Mouse (Mus musculus) cortical plate, adult 2 months (tissue): ENCODE measurements around the gene Oxld1.

Experiments
- CTCF ChIP-seq: fragments of 200-500 bp; IDR thresholded peaks from 2 replicates; pipeline ENCODE4 v1.5.1; 2011; ENCODE audit warnings: mild to moderate bottlenecking, control low read depth, low read length; ENCODE audit not compliant: insufficient read depth; ENCODE audit errors: extremely low read depth
- POLR2A ChIP-seq: fragments of 200-500 bp; IDR thresholded peaks from 2 replicates; pipeline ENCODE4 v1.6.1; 2011; ENCODE audit warnings: mild to moderate bottlenecking, low read length, control low read depth; ENCODE audit not compliant: insufficient read depth; ENCODE audit errors: extremely low read depth

DNA sequence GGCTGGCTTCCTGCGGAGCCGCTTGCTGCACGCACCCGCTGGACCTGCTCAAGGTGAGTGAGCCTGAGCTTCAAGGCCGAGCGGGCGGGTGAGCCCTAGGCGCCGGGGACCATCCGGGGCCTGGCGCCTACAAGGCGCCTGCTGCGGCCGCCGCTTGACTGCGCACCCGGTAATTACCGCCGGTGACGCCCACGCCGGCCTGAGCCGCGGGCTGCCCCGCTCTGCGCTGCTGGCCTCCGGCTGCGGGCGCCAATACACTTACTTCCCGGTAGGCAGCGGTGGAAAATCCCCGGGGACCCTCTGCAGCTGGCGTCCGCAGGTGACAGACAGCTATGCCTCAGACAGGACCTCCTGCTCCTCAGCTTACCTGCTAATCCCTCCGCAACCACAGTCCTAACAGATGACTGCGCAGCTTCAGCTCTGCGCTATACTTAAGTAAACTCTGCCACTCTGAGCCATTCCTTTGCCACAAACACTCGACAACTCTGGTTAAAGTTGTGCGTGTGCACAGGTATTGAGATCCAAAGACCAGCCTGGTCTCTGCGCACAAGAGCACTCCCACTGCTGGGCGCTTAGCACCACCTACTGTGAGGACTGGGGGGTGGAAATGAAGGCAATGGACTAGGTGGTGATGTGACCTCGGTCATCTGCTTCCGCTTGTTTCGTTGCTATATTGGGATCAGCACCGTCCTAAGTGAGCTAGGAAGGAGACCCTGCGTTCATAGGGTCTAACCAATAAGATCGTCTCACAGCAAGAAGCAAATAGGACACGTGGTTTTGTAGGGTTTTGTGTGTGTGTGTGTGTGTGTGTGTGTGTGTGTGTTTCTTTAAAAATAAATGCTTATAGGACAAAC lies 34.4 kb upstream of the Oxld1 start:
- TF ChIP-seq CTCF (no peak), POLR2A (no peak)
